Mouse (Mus musculus) CH12.LX (cell line): Measurements from ENCODE around the gene Ung. TPM values are rescaled to one million over a fixed set of nuclear protein-coding genes. Genes with fewer than 3 reads are reported as not detected.

Experiments
- DNase-seq: peaks from one replicate; pipeline ENCODE4 v3.0.0-alpha.2; 2013; ENCODE audit errors: extremely low read depth
- H3K27ac ChIP-seq: 2 replicates; pipeline ENCODE4 v1.5.1; 2012; ENCODE audit warnings: low read depth, mild to moderate bottlenecking, control low read depth, moderate library complexity; ENCODE audit not compliant: insufficient read depth
- H3K27me3 ChIP-seq: replicated peaks from 2 replicates; pipeline ENCODE3; 2012; ENCODE audit warnings: inconsistent platforms
- H3K36me3 ChIP-seq, 2 experiments: replicated peaks in 1 of 2; 2 replicates each; pipeline versions ENCODE3 to v1.6.1; 2012; ENCODE audit warnings: inconsistent platforms in 1 of 2, low read length in 1 of 2, mild to moderate bottlenecking in 1 of 2, mixed read lengths in 1 of 2, moderate library complexity in 1 of 2; ENCODE audit not compliant: control insufficient read depth in 1 of 2, insufficient read depth in 1 of 2
- H3K4me1 ChIP-seq, 2 experiments: 2 replicates each; pipeline ENCODE4 v1.6.1; 2012; ENCODE audit warnings: inconsistent platforms in 1 of 2, moderate library complexity in 1 of 2; ENCODE audit not compliant: insufficient read depth in 2 of 2, control insufficient read depth in 1 of 2
- H3K4me2 ChIP-seq: 2 replicates; pipeline ENCODE4 v1.6.1; 2012; ENCODE audit warnings: low read depth, mild to moderate bottlenecking, control low read depth; ENCODE audit not compliant: poor library complexity, insufficient read depth, severe bottlenecking
- H3K4me3 ChIP-seq, 3 experiments: fragments of 150-350 bp in 1 of 3; sonication (generic) in 1 of 3; replicated peaks in 1 of 3; 2 replicates each; pipeline versions ENCODE3 to v1.5.1; 2011 to 2012; ENCODE audit warnings: low read depth in 2 of 3, low read length in 2 of 3, mild to moderate bottlenecking in 2 of 3, moderate library complexity in 2 of 3, control low read depth in 1 of 3, improper control_type of control experiment in 1 of 3, inconsistent platforms in 1 of 3, mixed read lengths in 1 of 3; ENCODE audit not compliant: poor library complexity in 1 of 3
- H3K79me2 ChIP-seq: replicated peaks from 2 replicates; pipeline ENCODE4 v1.6.1; 2012; ENCODE audit warnings: mild to moderate bottlenecking, moderate library complexity; ENCODE audit not compliant: control insufficient read depth, poor library complexity, insufficient read depth, severe bottlenecking; ENCODE audit errors: extremely low read depth
- H3K9ac ChIP-seq: 2 replicates; pipeline ENCODE4 v1.6.1; 2012; ENCODE audit warnings: low read depth, mild to moderate bottlenecking, control low read depth, moderate library complexity; ENCODE audit not compliant: insufficient read depth
- H3K9me3 ChIP-seq: replicated peaks from 2 replicates; pipeline ENCODE3; 2012; ENCODE audit warnings: low read length, inconsistent platforms, mixed read lengths
- ELF1 ChIP-seq: IDR thresholded peaks from 2 replicates; pipeline ENCODE4 v1.6.1; 2014; ENCODE audit warnings: low read depth, mild to moderate bottlenecking, inconsistent platforms, low read length, improper control_type of control experiment
- GABPA ChIP-seq: IDR thresholded peaks from 2 replicates; pipeline ENCODE4 v1.6.1; 2012; ENCODE audit warnings: low read depth, low read length, improper control_type of control experiment, inconsistent platforms; ENCODE audit not compliant: insufficient replicate concordance
- HCFC1 ChIP-seq: IDR thresholded peaks from 2 replicates; pipeline ENCODE4 v1.6.1; 2012; ENCODE audit warnings: low read depth, mild to moderate bottlenecking, inconsistent platforms, low read length, improper control_type of control experiment
- IRF4 ChIP-seq: IDR thresholded peaks from 2 replicates; pipeline ENCODE4 v1.6.1; 2014; ENCODE audit warnings: low read depth, mild to moderate bottlenecking, inconsistent platforms, low read length, improper control_type of control experiment
- JUN ChIP-seq: IDR thresholded peaks from 2 replicates; pipeline ENCODE4 v1.6.1; 2011; ENCODE audit warnings: low read depth, mild to moderate bottlenecking, low read length, improper control_type of control experiment, moderate library complexity; ENCODE audit not compliant: insufficient read depth
- JUND ChIP-seq: conservative IDR thresholded peaks from 2 replicates; pipeline ENCODE4 v1.6.1; 2011; ENCODE audit warnings: low read depth, low read length, improper control_type of control experiment
- KAT2A ChIP-seq: IDR thresholded peaks from 2 replicates; pipeline ENCODE4 v1.6.1; 2012; ENCODE audit warnings: low read length, improper control_type of control experiment, inconsistent platforms; ENCODE audit not compliant: insufficient replicate concordance
- MAZ ChIP-seq: IDR thresholded peaks from 2 replicates; pipeline ENCODE4 v1.6.1; 2012; ENCODE audit warnings: low read depth, mild to moderate bottlenecking, inconsistent platforms, low read length, improper control_type of control experiment, moderate library complexity
- MEF2A ChIP-seq: IDR thresholded peaks from 2 replicates; pipeline ENCODE4 v1.6.1; 2014; ENCODE audit warnings: low read depth, mild to moderate bottlenecking, inconsistent platforms, low read length, improper control_type of control experiment, borderline replicate concordance
- NELFE ChIP-seq: IDR thresholded peaks from 2 replicates; pipeline ENCODE4 v1.6.1; 2011; ENCODE audit warnings: low read depth, low read length, improper control_type of control experiment
- NRF1 ChIP-seq: IDR thresholded peaks from 2 replicates; pipeline ENCODE4 v1.6.1; 2014; ENCODE audit warnings: low read depth, mild to moderate bottlenecking, inconsistent platforms, low read length, improper control_type of control experiment, moderate library complexity
- POLR2AphosphoS2 ChIP-seq: IDR thresholded peaks from 2 replicates; pipeline ENCODE4 v1.6.1; 2011; ENCODE audit warnings: low read depth, low read length, improper control_type of control experiment
- RAD21 ChIP-seq: IDR thresholded peaks from 2 replicates; pipeline ENCODE4 v1.6.1; 2011; ENCODE audit warnings: low read depth, mild to moderate bottlenecking, low read length, improper control_type of control experiment, moderate library complexity
- SMC3 ChIP-seq: IDR thresholded peaks from 2 replicates; pipeline ENCODE4 v1.6.1; 2011; ENCODE audit warnings: low read depth, low read length, improper control_type of control experiment
- TBP ChIP-seq: conservative IDR thresholded peaks from 2 replicates; pipeline ENCODE4 v1.6.1; 2011; ENCODE audit warnings: low read depth, low read length, improper control_type of control experiment
- UBTF ChIP-seq: IDR thresholded peaks from 2 replicates; pipeline ENCODE4 v1.6.1; 2012; ENCODE audit warnings: low read depth, mild to moderate bottlenecking, inconsistent platforms, low read length, improper control_type of control experiment, moderate library complexity
- USF1 ChIP-seq: IDR thresholded peaks from 2 replicates; pipeline ENCODE4 v1.6.1; 2014; ENCODE audit warnings: low read depth, mild to moderate bottlenecking, inconsistent platforms, low read length, improper control_type of control experiment
- USF2 ChIP-seq: conservative IDR thresholded peaks from 2 replicates; pipeline ENCODE4 v1.6.1; 2011; ENCODE audit warnings: low read depth, low read length, improper control_type of control experiment
- ZMIZ1 ChIP-seq: IDR thresholded peaks from 2 replicates; pipeline ENCODE4 v1.6.1; 2012; ENCODE audit warnings: low read depth, mild to moderate bottlenecking, inconsistent platforms, low read length, improper control_type of control experiment
- dilution Hi-C: fragments of 300-500 bp; cut with MboI; formaldehyde crosslinking; loops from 2 replicates; pipeline ENCODE4 v1.14.3; 2020; ENCODE audit warnings: low sequenced_read_pairs; ENCODE audit not compliant: extremely low pct_unique_long_range_greater_than_20kb, extremely low pct_ligation_motif_present
- in situ Hi-C: fragments of 300-500 bp; cut with MboI; formaldehyde crosslinking; loops from 3 replicates; pipeline ENCODE4 v1.14.3; 2019; ENCODE audit warnings: low sequenced_read_pairs, low pct_ligation_motif_present, low pct_unique_long_range_greater_than_20kb, mixed read lengths
- polyA plus RNA-seq: library from polyadenylated mRNA; unstranded; fragments of >175 nt; gene quantifications from 2 replicates; pipeline ENCODE4 v1.2.1, GENCODE M21; 2012; ENCODE audit warnings: low read depth; ENCODE audit not compliant: insufficient read length
- total RNA-seq, 2 experiments: library from RNA; depleted of rRNA; stranded (reverse); fragments of 300-350 nt in 1 of 2; fragments of >200 nt in 1 of 2; gene quantifications; 2 replicates each; pipeline ENCODE4 v1.2.3; 2012 to 2014

Gene Ung
- total and polyA plus RNA-seq, 3 experiments = 39.1 to 91.9 (median 51.9) TPM

- no peaks in the 10 kb centered on the region for H3K27me3 ChIP-seq
Measured at GRCm38 (mm10) chr5:114163117-114163696, 33.0 kb downstream of the Ung start.

GRCm38 (mm10) chr5:114170345-114170744 is 40.2 kb downstream of the Ung start:
- in situ Hi-C loops (no loop called here), dilution Hi-C loops (no loop called here)
- no peaks in the 10 kb centered on the region for H3K9me3 ChIP-seq
- no peak overlapping the region for H3K9ac ChIP-seq
- H3K27ac ChIP-seq = no peak overlapping the region
- TF ChIP-seq USF1 = no peak
- TF ChIP-seq UBTF = no peak
- TF ChIP-seq IRF4 = no peak
- TF ChIP-seq SMC3 = no peak
- TF ChIP-seq NELFE = no peak
- no peak for TF ChIP-seq GABPA
- TF ChIP-seq ZMIZ1 = no peak
- H3K4me1 ChIP-seq = peaks cover 0 to 5% of the 10 kb centered on the region in 2 experiments; a peak in 2 of 4 replicates
- no peaks in the 10 kb centered on the region for H3K79me2 ChIP-seq
- no peak overlapping the region for H3K4me3 ChIP-seq
- no peaks in the 10 kb centered on the region for H3K27me3 ChIP-seq
- no peak for DNase-seq
- no peak overlapping the region for H3K4me2 ChIP-seq
- no peaks in the 10 kb centered on the region for H3K36me3 ChIP-seq

More at GRCm38 (mm10) chr5:114163117-114163696, 33.0 kb downstream of the Ung start:
- in situ Hi-C loops = no loop called here
- no peak for TF ChIP-seq JUND
- TF ChIP-seq MAZ = no peak
- TF ChIP-seq NRF1 = no peak
- TF ChIP-seq TBP = no peak
- no peak for TF ChIP-seq USF2
- no peak for TF ChIP-seq MEF2A
- no peak for TF ChIP-seq IRF4
- no peak for TF ChIP-seq KAT2A
- no peak for TF ChIP-seq JUN
- no peak for TF ChIP-seq USF1
- no peak for TF ChIP-seq RAD21
- TF ChIP-seq POLR2AphosphoS2 = no peak
- TF ChIP-seq SMC3 = no peak
- TF ChIP-seq HCFC1 = no peak
- no peak for TF ChIP-seq ELF1
- TF ChIP-seq ZMIZ1 = no peak
- no peak for DNase-seq
- Histone ChIP-seq H3K4me3 (no peak overlapping the region), H3K9me3 (no peaks in the 10 kb centered on the region), H3K36me3 (no peaks in the 10 kb centered on the region), H3K27ac (no peak overlapping the region), H3K4me1 (0 out of 4 replicates have a peak, but pooled peaks cover 0 to 2% of the 10 kb centered on the region in 2 experiments), H3K4me2 (no peak overlapping the region), H3K9ac (no peak overlapping the region), H3K79me2 (no peaks in the 10 kb centered on the region)
- dilution Hi-C loops = no loop called here
